Mouse (Mus musculus) G1E (cell line): ENCODE data around the gene Myo1d.

ENCODE experiments used
- CTCF ChIP-seq: IDR thresholded peaks from 2 replicates; pipeline ENCODE4 v1.5.1; 2012; ENCODE audit warnings: low read depth, low read length, inconsistent platforms, mixed read lengths
- GATA1 ChIP-seq: IDR thresholded peaks from 2 replicates; pipeline ENCODE4 v1.6.1; 2012; ENCODE audit warnings: borderline replicate concordance, low read length, inconsistent platforms, mixed read lengths

GRCm38 (mm10) chr11:80524213-80524612 lies 255.6 kb downstream of the Myo1d start:
- no peak for TF ChIP-seq CTCF
- no peak for TF ChIP-seq GATA1
